35 mouse cellular contexts compared by ENCODE assay signal in the genomic region with DNA sequence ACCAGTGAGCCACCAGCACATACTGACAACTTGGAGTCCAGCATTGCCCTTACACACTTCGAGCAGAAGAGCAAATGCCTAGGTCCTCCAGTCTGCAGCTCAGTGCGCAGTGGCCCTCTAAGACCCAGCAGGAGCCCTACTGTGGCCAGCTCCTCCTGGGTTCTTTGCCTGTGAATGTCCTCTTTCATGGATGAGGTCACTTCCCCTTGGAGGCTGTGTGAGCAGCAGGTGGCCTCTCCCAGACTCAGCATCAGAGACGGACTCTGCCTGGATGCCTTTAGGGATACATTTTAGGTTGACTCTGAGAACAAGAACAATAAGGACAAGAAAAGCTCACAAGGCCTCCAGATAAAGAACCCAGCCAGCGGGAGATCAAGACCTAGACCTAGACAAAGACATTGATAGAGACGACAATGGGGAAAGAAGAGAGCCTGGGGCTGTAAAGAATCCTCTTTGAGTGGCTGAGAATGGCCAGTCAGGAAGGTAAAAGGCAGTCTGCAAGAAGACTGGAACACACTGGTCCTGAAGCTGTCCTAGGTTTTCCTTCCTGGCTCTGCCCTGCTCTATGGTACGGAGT. TPM values are rescaled to one million over a fixed set of nuclear protein-coding genes. Genes with fewer than 3 reads are reported as not detected.
A peak's percentile ranks its signal among the peaks of the same experiment; 100 is the strongest.
DNase-seq lines count a peak whose midpoint lies in the region; ATAC-seq and TF ChIP-seq lines count a peak whose summit lies in the region.
"Had no signal": no experiment of that assay in that cellular context is flagged by ENCODE, and none has a peak within 500 bp of the region (broad histone marks: within the 10 kb centered on the region; RNA-seq: fewer than 3 reads in every experiment).

No protein-coding gene starts in this region.

- ATAC-seq in hindbrain, embryonic 14.5 days (ENCODE audit: low FRiP score) = no peak
- ATAC-seq in limb, embryonic 12.5 days (ENCODE audit: insufficient number of reproducible peaks, insufficient read depth, low FRiP score, low TSS enrichment, low read depth) = no peak
- ATAC-seq: CD4-positive, CD25-positive, alpha-beta regulatory T cell, adult 4 months; forebrain, embryonic 15.5 days; inflammation-experienced regulatory T-cells, adult 6 months; midbrain, embryonic 15.5 days had no signal

- intact Hi-C loops in left cerebral cortex, adult 2 months (cut with DNase I) = no loop called here
- intact Hi-C loops in left cerebral cortex, postnatal 4 days (cut with DNase I) = no loop called here

- no peak for DNase-seq in hindbrain, embryonic 10.5 days (ENCODE audit: low spot score)
- DNase-seq in hindbrain, embryonic 14.5 days (ENCODE audit: low spot score) = no peak
- no peak for DNase-seq in left cerebral cortex, adult 2 months (ENCODE audit: extremely low spot score in 1 of 2, low spot score in 2 of 2)
- DNase-seq in left cerebral cortex, postnatal 4 days = no peak
- DNase-seq in R1 (ENCODE audit: low read depth, low spot score) = peak; percentile 74
- DNase-seq in thymus, postnatal 4 days = no peak
- DNase-seq: adrenal gland, postnatal 10 days; cerebellum, adult 8-10 months; gastrocnemius, postnatal 36 days; heart, adult 18-20 months; heart, postnatal 4 days; kidney, adult 11 months; kidney, postnatal 14 days; lung, embryonic 14.5 days; lung, postnatal 14 days; right cerebral cortex, adult 18-20 months; spleen, adult 18-20 months had no signal

- no peak for TF ChIP-seq CTCF in left cerebral cortex, adult 2 months (IDR thresholded peaks at IDR 0.05)

- WGBS in hindbrain, embryonic 10.5 days = 47% methylated on average over 6 of the region's 6 CpGs
- WGBS in hindbrain, embryonic 14.5 days = 46% methylated on average over 6 of the region's 6 CpGs
- 79% methylated on average over 6 of the region's 6 CpGs for WGBS in limb, embryonic 12.5 days

- no peak overlapping the region for H3K9ac ChIP-seq in hindbrain, embryonic 14.5 days
- H3K9ac ChIP-seq in limb, embryonic 12.5 days (replicated peaks) = no peak overlapping the region
- H3K9ac ChIP-seq: forebrain, embryonic 15.5 days; hindbrain, embryonic 15.5 days; liver, embryonic 15.5 days; lung, embryonic 14.5 days; midbrain, embryonic 15.5 days; neural tube, embryonic 15.5 days had no signal

- peaks cover 10% of the 10 kb centered on the region for H3K27me3 ChIP-seq in hindbrain, embryonic 10.5 days (ENCODE audit: insufficient read depth, poor library complexity, severe bottlenecking)
- H3K27me3 ChIP-seq in hindbrain, embryonic 14.5 days (ENCODE audit: control insufficient read depth, insufficient read depth, low read length) = no peaks in the 10 kb centered on the region
- 0 out of 2 replicates have a peak, but pooled peaks cover 6% of the 10 kb centered on the region for H3K27me3 ChIP-seq in limb, embryonic 12.5 days
- H3K27me3 ChIP-seq: embryonic facial prominence, embryonic 13.5 days; forebrain, embryonic 15.5 days; hindbrain, embryonic 15.5 days; midbrain, embryonic 15.5 days; neural tube, embryonic 15.5 days had no signal

- H3K9me3 ChIP-seq in hindbrain, embryonic 10.5 days = no peaks in the 10 kb centered on the region
- no peaks in the 10 kb centered on the region for H3K9me3 ChIP-seq in hindbrain, embryonic 14.5 days (ENCODE audit: control insufficient read depth, low read length)
- H3K9me3 ChIP-seq in limb, embryonic 12.5 days = no peaks in the 10 kb centered on the region
- H3K9me3 ChIP-seq: embryonic facial prominence, embryonic 13.5 days; forebrain, embryonic 10.5 days; forebrain, embryonic 15.5 days; hindbrain, embryonic 15.5 days; liver, embryonic 15.5 days; midbrain, embryonic 10.5 days; midbrain, embryonic 15.5 days; neural tube, embryonic 15.5 days had no signal

- H3K4me1 ChIP-seq in hindbrain, embryonic 10.5 days (replicated peaks) = peaks cover 47% of the 10 kb centered on the region
- H3K4me1 ChIP-seq in hindbrain, embryonic 14.5 days (replicated peaks; ENCODE audit: control insufficient read depth, insufficient read depth, low read length) = no peaks in the 10 kb centered on the region
- H3K4me1 ChIP-seq in limb, embryonic 12.5 days (replicated peaks) = peaks cover 35% of the 10 kb centered on the region

- H3K27ac ChIP-seq in hindbrain, embryonic 10.5 days = 0 out of 2 replicates have a peak overlapping the region, but pooled peaks have one; percentile 13
- no peak overlapping the region for H3K27ac ChIP-seq in hindbrain, embryonic 14.5 days
- peak overlapping the region; percentile 53; the same call in 1 of the 2 replicates for H3K27ac ChIP-seq in left cerebral cortex, adult 2 months
- peak overlapping the region; percentile 72; the same call in 1 of the 2 replicates for H3K27ac ChIP-seq in limb, embryonic 12.5 days
- H3K27ac ChIP-seq: forebrain, embryonic 10.5 days; forebrain, embryonic 15.5 days; hindbrain, embryonic 15.5 days; liver, embryonic 15.5 days; midbrain, embryonic 15.5 days; neural tube, embryonic 15.5 days; stomach, postnatal 0 days had no signal

- H3K4me2 ChIP-seq in hindbrain, embryonic 14.5 days (replicated peaks) = no peak overlapping the region
- no peak overlapping the region for H3K4me2 ChIP-seq in limb, embryonic 12.5 days
- H3K4me2 ChIP-seq: embryonic facial prominence, embryonic 13.5 days; forebrain, embryonic 15.5 days; heart, embryonic 11.5 days; hindbrain, embryonic 15.5 days; liver, embryonic 15.5 days; lung, embryonic 14.5 days; midbrain, embryonic 15.5 days; neural tube, embryonic 15.5 days had no signal

- no peaks in the 10 kb centered on the region for H3K36me3 ChIP-seq in hindbrain, embryonic 10.5 days
- H3K36me3 ChIP-seq in hindbrain, embryonic 14.5 days (replicated peaks; ENCODE audit: control insufficient read depth, insufficient read depth) = no peaks in the 10 kb centered on the region
- H3K36me3 ChIP-seq in limb, embryonic 12.5 days = no peaks in the 10 kb centered on the region
- H3K36me3 ChIP-seq: embryonic facial prominence, embryonic 13.5 days; forebrain, embryonic 10.5 days; forebrain, embryonic 15.5 days; hindbrain, embryonic 15.5 days; liver, embryonic 15.5 days; midbrain, embryonic 10.5 days; midbrain, embryonic 15.5 days; neural tube, embryonic 15.5 days had no signal

- no peak overlapping the region for H3K4me3 ChIP-seq in hindbrain, embryonic 10.5 days
- H3K4me3 ChIP-seq in hindbrain, embryonic 14.5 days (replicated peaks; ENCODE audit: low read length) = no peak overlapping the region
- no peak overlapping the region for H3K4me3 ChIP-seq in left cerebral cortex, adult 2 months
- H3K4me3 ChIP-seq in limb, embryonic 12.5 days (replicated peaks) = no peak overlapping the region
- H3K4me3 ChIP-seq: embryonic facial prominence, embryonic 13.5 days; forebrain, embryonic 10.5 days; forebrain, embryonic 15.5 days; hindbrain, embryonic 15.5 days; liver, embryonic 15.5 days; midbrain, embryonic 10.5 days; midbrain, embryonic 15.5 days; neural tube, embryonic 15.5 days had no signal

RNA-seq across cellular contexts. Expression of gene Mybph, which starts 17.0 kb away (rescaled TPM):
- 0.21 and 0.39 TPM in 2 replicates for polyA plus RNA-seq in hindbrain, embryonic 10.5 days (2016; fragmentation: Nextera tagmentation; extraction: Ambion mirVana)
- 0.27 TPM in 1 of 2 replicates, not detected in the other for polyA plus RNA-seq in hindbrain, embryonic 14.5 days (2014; fragmentation: Nextera tagmentation; extraction: Ambion mirVana)
- under 1 TPM in 1 of 2 experiments, not detected in 1; 0.25 TPM for total RNA-seq in left cerebral cortex, adult 2 months (2021)
- under 1 TPM in 1 of 2 experiments, not detected in 1; 0.18 TPM for total RNA-seq in left cerebral cortex, postnatal 4 days (2021)
- 38.8 and 41.9 TPM in 2 replicates for polyA plus RNA-seq in limb, embryonic 12.5 days (2016; fragmentation: Nextera tagmentation; extraction: Ambion mirVana)
- total RNA-seq: common myeloid progenitor, adult 5-6 weeks; ES-E14; heart, adult 18-20 months; heart, postnatal 4 days; layer of hippocampus, adult 18-20 months; liver, adult 2 months had no signal
- polyA plus RNA-seq: CD4-positive, CD25-positive, alpha-beta regulatory T cell, adult 4 months; forebrain, embryonic 15.5 days; inflammation-experienced regulatory T-cells, adult 6 months; liver, adult 2 months; lung, embryonic 14.5 days; urinary bladder, adult 2 months had no signal

RNA-seq across cellular contexts. Expression of gene Adora1, which starts 25.0 kb away (rescaled TPM):
- 0.37 and 0.46 TPM in 2 replicates for polyA plus RNA-seq in hindbrain, embryonic 10.5 days (2016; fragmentation: Nextera tagmentation; extraction: Ambion mirVana)
- 13.0 and 14.9 TPM in 2 replicates for polyA plus RNA-seq in hindbrain, embryonic 14.5 days (2014; fragmentation: Nextera tagmentation; extraction: Ambion mirVana)
- 100 to 1,000 TPM; 180 to 188 TPM for total RNA-seq in left cerebral cortex, adult 2 months (2021)
- 10 to 100 TPM; 75.5 to 76.4 TPM for total RNA-seq in left cerebral cortex, postnatal 4 days (2021)
- polyA plus RNA-seq in limb, embryonic 12.5 days (2016; fragmentation: Nextera tagmentation; extraction: Ambion mirVana) = 1.5 and 3.0 TPM in 2 replicates
- total RNA-seq: common myeloid progenitor, adult 5-6 weeks had no signal
- polyA plus RNA-seq: inflammation-experienced regulatory T-cells, adult 6 months had no signal

RNA-seq across cellular contexts. Expression of gene Chil1, which starts 28.3 kb away (rescaled TPM):
- polyA plus RNA-seq in hindbrain, embryonic 10.5 days (2016; fragmentation: Nextera tagmentation; extraction: Ambion mirVana) = 1.5 and 3.4 TPM in 2 replicates
- 2.5 and 3.6 TPM in 2 replicates for polyA plus RNA-seq in hindbrain, embryonic 14.5 days (2014; fragmentation: Nextera tagmentation; extraction: Ambion mirVana)
- total RNA-seq in left cerebral cortex, adult 2 months (2021) = 10 to 100 TPM; 14.0 TPM
- 1 to 10 TPM; 1.1 to 2.0 TPM for total RNA-seq in left cerebral cortex, postnatal 4 days (2021)
- polyA plus RNA-seq in limb, embryonic 12.5 days (2016; fragmentation: Nextera tagmentation; extraction: Ambion mirVana) = 4.3 and 4.4 TPM in 2 replicates
- polyA plus RNA-seq: forebrain, embryonic 10.5 days; lung, embryonic 14.5 days had no signal

Comparison
In these comparisons a context has a peak if more than half of its experiments do, and no peak if none do; other contexts are left out.
1. RNA of gene Mybph, which starts 17.0 kb away (polyA plus RNA-seq): 38.8 to 41.9 TPM in limb, embryonic 12.5 days; 0.27 TPM in hindbrain, embryonic 14.5 days and 0.21 to 0.39 TPM in hindbrain, embryonic 10.5 days; every median in the first group is over 10 times any median in the second.